Mouse (Mus musculus) olfactory bulb, adult 2 months (tissue): Measurements from ENCODE around the gene Rhobtb1.

Source experiments
- CTCF ChIP-seq: fragments of 200-500 bp; IDR thresholded peaks from 2 replicates; pipeline ENCODE4 v1.5.1; 2012; ENCODE audit warnings: low read depth, mild to moderate bottlenecking, low read length, moderate library complexity; ENCODE audit not compliant: insufficient read depth
- POLR2A ChIP-seq: fragments of 200-500 bp; IDR thresholded peaks from 2 replicates; pipeline ENCODE4 v1.6.1; 2012; ENCODE audit warnings: mild to moderate bottlenecking, low read depth, low read length, moderate library complexity; ENCODE audit not compliant: insufficient read depth

GRCm38 (mm10) chr10:69253686-69254080, 102.4 kb downstream of the Rhobtb1 start:
- TF ChIP-seq CTCF (no peak), POLR2A (no peak)
